Mouse (Mus musculus) embryonic stem cell, embryonic (primary cell): Measurements from ENCODE around the gene Hes7.

Experiments used
- CTCF ChIA-PET, 4 experiments: fragments of 300-600 bp in 2 of 4; fragments of 350-600 bp in 2 of 4; sonication (Branson Sonifier 250); formaldehyde crosslinking; loops; one replicate each; lab custom pipeline; 2022; ENCODE audit warnings: inconsistent platforms in 2 of 4; lab: Charles Lee
- POLR2A ChIA-PET, 4 experiments: fragments of 300-600 bp in 2 of 4; fragments of 350-600 bp in 2 of 4; sonication (Branson Sonifier 250); formaldehyde crosslinking; loops; one replicate each; lab custom pipeline; 2022; ENCODE audit warnings: antibody characterized with exemption in 4 of 4, inconsistent platforms in 1 of 4; lab: Charles Lee

Hes7 gene

GRCm38 (mm10) chr11:69124498-69124847 lies 4.3 kb downstream of the Hes7 start:
- CTCF ChIA-PET = interaction anchor here in 3 of 4 experiments (0.5 to 2.1 kb wide), 9 partner anchors 9 to 95 kb away, joined by 3 to 8 read pairs (median 4); partner anchors contain the start of gene Per1 (in 1 of the 3)
- POLR2A ChIA-PET = interaction anchor here (0.5 to 19.2 kb wide), 26 partner anchors 9 to 456 kb away, joined by 3 to 269 read pairs (median 6); partner anchors contain the start of genes Borcs6 (in 3 of the 4), Per1 (in 2 of the 4), Trp53 (in 1 of the 4) and Vamp2 (in 1 of the 4)

- ChIA-PET CTCF (interaction anchor here in 2 of 4 experiments (0.5 to 2.1 kb wide), 11 partner anchors 9 to 581 kb away, joined by 3 to 5 read pairs (median 3); partner anchors contain the start of gene Per1 (in 1 of the 2)), POLR2A (interaction anchor here (0.5 to 7.2 kb wide), 27 partner anchors 8 to 455 kb away, joined by 3 to 114 read pairs (median 6); partner anchors contain the start of genes Borcs6 (in 3 of the 4), Per1 (in 1 of the 4), Trp53 (in 1 of the 4) and Wrap53 (in 1 of the 4))
These were observed 5.0 kb downstream of the Hes7 start for GRCm38 (mm10) chr11:69125041-69125851.

- ChIA-PET POLR2A (interaction anchor here (1.1 to 7.2 kb wide), 14 partner anchors 8 to 455 kb away, joined by 3 to 114 read pairs (median 10); partner anchors contain the start of genes Borcs6 (in 1 of the 4), Trp53 (in 1 of the 4) and Wrap53 (in 1 of the 4)), CTCF (interaction anchor here in 2 of 4 experiments (0.6 to 1.3 kb wide), 6 partner anchors 8 to 581 kb away, joined by 3 to 5 read pairs (median 4); no protein-coding TSS in a partner anchor)
These were observed 5.5 kb downstream of the Hes7 start, which contains the start of gene Aloxe3 for GRCm38 (mm10) chr11:69125852-69125918. Gene Aloxe3 (plus strand): TSS chr11:69125896.

- POLR2A ChIA-PET = interaction anchor here (1.1 to 7.2 kb wide), 13 partner anchors 8 to 454 kb away, joined by 3 to 114 read pairs (median 9); partner anchors contain the start of genes Borcs6 (in 1 of the 4), Trp53 (in 1 of the 4) and Wrap53 (in 1 of the 4)
- CTCF ChIA-PET = interaction anchor here in 2 of 4 experiments (0.7 to 1.3 kb wide), 6 partner anchors 8 to 59 kb away, joined by 3 to 5 read pairs (median 3); no protein-coding TSS in a partner anchor
These were observed 5.9 kb downstream of the Hes7 start for GRCm38 (mm10) chr11:69125919-69126705.

- ChIA-PET CTCF (interaction anchor here in 1 of 4 experiments (0.7 to 1.1 kb wide), 2 partner anchors 11 to 49 kb away, joined by 3 to 4 read pairs; no protein-coding TSS in a partner anchor), POLR2A (interaction anchor here in 3 of 4 experiments (1.1 to 7.2 kb wide), 7 partner anchors 12 to 115 kb away, joined by 3 to 114 read pairs (median 10); no protein-coding TSS in a partner anchor)
These were observed 6.5 kb downstream of the Hes7 start for GRCm38 (mm10) chr11:69126706-69127095.

GRCm38 (mm10) chr11:69128426-69129122 lies 8.4 kb downstream of the Hes7 start:
- POLR2A ChIA-PET = interaction anchor here in 3 of 4 experiments (0.7 to 3.9 kb wide), 6 partner anchors 49 to 439 kb away, joined by 3 to 13 read pairs (median 4); partner anchors contain the start of genes Cntrob (in 1 of the 3) and Trappc1 (in 1 of the 3)
- CTCF ChIA-PET = interaction anchor here in 3 of 4 experiments (0.7 kb wide), 3 partner anchors 21 to 87 kb away, joined by 3 to 11 read pairs (median 4); no protein-coding TSS in a partner anchor

GRCm38 (mm10) chr11:69133566-69133922 lies 13.3 kb downstream of the Hes7 start:
- CTCF ChIA-PET = interaction anchor here in 3 of 4 experiments (0.5 to 2.0 kb wide), 30 partner anchors 8 to 1155 kb away, joined by 3 to 9 read pairs (median 3); partner anchors contain the start of genes 9130213A22Rik (in 1 of the 3), Alox12b (in 1 of the 3), Aloxe3 (in 1 of the 3) and Borcs6 (in 1 of the 3)
- POLR2A ChIA-PET = interaction anchor here in 3 of 4 experiments (0.6 to 2.9 kb wide), 39 partner anchors 9 to 1103 kb away, joined by 3 to 25 read pairs (median 4); partner anchors contain the start of genes 9130213A22Rik (in 2 of the 3), Trp53 (in 2 of the 3), Wrap53 (in 2 of the 3) and Aloxe3 (in 1 of the 3)

- CTCF ChIA-PET = interaction anchor here in 3 of 4 experiments (0.5 to 2.0 kb wide), 29 partner anchors 9 to 1156 kb away, joined by 3 to 9 read pairs (median 3); partner anchors contain the start of genes 9130213A22Rik (in 1 of the 3), Alox12b (in 1 of the 3), Aloxe3 (in 1 of the 3) and Borcs6 (in 1 of the 3)
- POLR2A ChIA-PET = interaction anchor here in 3 of 4 experiments (0.6 to 2.9 kb wide), 37 partner anchors 8 to 1102 kb away, joined by 3 to 25 read pairs (median 4); partner anchors contain the start of genes 9130213A22Rik (in 2 of the 3), Trp53 (in 2 of the 3), Wrap53 (in 2 of the 3) and Aloxe3 (in 1 of the 3)
These were observed 13.9 kb downstream of the Hes7 start for GRCm38 (mm10) chr11:69133923-69134621.

- ChIA-PET POLR2A (interaction anchor here in 3 of 4 experiments (0.9 to 2.9 kb wide), 23 partner anchors 8 to 451 kb away, joined by 3 to 25 read pairs (median 4); partner anchors contain the start of genes Aloxe3 (in 1 of the 3), Cntrob (in 1 of the 3), Per1 (in 1 of the 3) and Tmem107 (in 1 of the 3)), CTCF (interaction anchor here in 1 of 4 experiments (1.0 to 2.0 kb wide), 12 partner anchors 10 to 192 kb away, joined by 3 to 7 read pairs (median 4); partner anchors contain the start of genes 9130213A22Rik, Aloxe3, Borcs6 and Kcnab3)
These were observed 14.4 kb downstream of the Hes7 start for GRCm38 (mm10) chr11:69134622-69134968.

- CTCF ChIA-PET = no interaction called here
- POLR2A ChIA-PET = interaction anchor here in 3 of 4 experiments (0.7 to 2.9 kb wide), 11 partner anchors 7 to 450 kb away, joined by 3 to 21 read pairs (median 5); partner anchors contain the start of gene Aloxe3 (in 1 of the 3)
These were observed 15.2 kb downstream of the Hes7 start for GRCm38 (mm10) chr11:69135361-69135760.

- ChIA-PET CTCF (no interaction called here), POLR2A (interaction anchor here in 1 of 4 experiments (0.6 kb wide), 1 partner anchor 126 kb away, joined by 3 read pairs; no protein-coding TSS in a partner anchor)
These were observed 27.3 kb downstream of the Hes7 start for GRCm38 (mm10) chr11:69147546-69147945.

GRCm38 (mm10) chr11:69148451-69148960 lies 28.3 kb downstream of the Hes7 start:
- ChIA-PET CTCF (interaction anchor here in 2 of 4 experiments (0.7 to 1.7 kb wide), 4 partner anchors 10 to 24 kb away, joined by 3 to 7 read pairs (median 5); no protein-coding TSS in a partner anchor), POLR2A (interaction anchor here in 2 of 4 experiments (0.8 to 2.7 kb wide), 4 partner anchors 12 to 80 kb away, joined by 3 to 12 read pairs (median 4); no protein-coding TSS in a partner anchor)

GRCm38 (mm10) chr11:69149728-69150127 lies 29.5 kb downstream of the Hes7 start:
- ChIA-PET CTCF (interaction anchor here in 3 of 4 experiments (0.6 to 1.9 kb wide), 7 partner anchors 16 to 580 kb away, joined by 3 to 7 read pairs (median 6); no protein-coding TSS in a partner anchor), POLR2A (interaction anchor here (0.6 to 3.0 kb wide), 9 partner anchors 9 to 604 kb away, joined by 3 to 13 read pairs (median 4); no protein-coding TSS in a partner anchor)

- CTCF ChIA-PET = interaction anchor here (0.5 to 2.0 kb wide), 17 partner anchors 9 to 912 kb away, joined by 3 to 8 read pairs (median 4); partner anchors contain the start of gene Trappc1 (in 1 of the 4)
- POLR2A ChIA-PET = interaction anchor here (0.6 to 3.0 kb wide), 13 partner anchors 9 to 609 kb away, joined by 3 to 13 read pairs (median 4); no protein-coding TSS in a partner anchor
These were observed 30.2 kb downstream of the Hes7 start for GRCm38 (mm10) chr11:69150444-69150843.

- POLR2A ChIA-PET = interaction anchor here (0.6 to 3.0 kb wide), 11 partner anchors 10 to 609 kb away, joined by 3 to 13 read pairs (median 4); no protein-coding TSS in a partner anchor
- CTCF ChIA-PET = interaction anchor here (0.5 to 2.1 kb wide), 17 partner anchors 9 to 912 kb away, joined by 3 to 14 read pairs (median 4); partner anchors contain the start of gene Trappc1 (in 1 of the 4)
These were observed 30.8 kb downstream of the Hes7 start for GRCm38 (mm10) chr11:69151004-69151403.
